Mouse (Mus musculus): ENCODE data around the gene Btg2. TPM values are rescaled to one million over a fixed set of nuclear protein-coding genes. Genes with fewer than 3 reads are reported as not detected.

Gene Btg2
- polyA plus RNA-seq, 1 experiment from 2014 or later = 38.6 TPM

GRCm38 (mm10) chr1:134067143-134067619, 11.7 kb downstream of the Btg2 start:
- DNase-seq (ENCODE audit: low spot score) (no peak), ATAC-seq (replicated peaks; ENCODE audit: low FRiP score) (no peak)
- peaks cover 66% of the 10 kb centered on the region for H3K4me1 ChIP-seq (replicated peaks; ENCODE audit: control insufficient read depth, insufficient read depth, low read length)
- no peak overlapping the region for H3K27ac ChIP-seq (ENCODE audit: low read depth, low read length)
- H3K9me3 ChIP-seq (ENCODE audit: control insufficient read depth, low read length) = no peaks in the 10 kb centered on the region
- H3K4me3 ChIP-seq (ENCODE audit: low read depth, low read length) = no peak overlapping the region
- H3K27me3 ChIP-seq (replicated peaks; ENCODE audit: control insufficient read depth, insufficient read depth, low read length) = peaks cover 3% of the 10 kb centered on the region
- 0 out of 2 replicates have a peak overlapping the region, but pooled peaks have one; percentile 31 for H3K9ac ChIP-seq (ENCODE audit: low read depth, low read length)
- H3K4me2 ChIP-seq = peak overlapping the region; percentile 13; the same call in 1 of the 2 replicates
- WGBS = 11% methylated on average over 8 of the region's 8 CpGs
- H3K36me3 ChIP-seq (ENCODE audit: control insufficient read depth, insufficient read depth, low read length) = no peaks in the 10 kb centered on the region

- Histone ChIP-seq H3K4me3 (ENCODE audit: low read depth, low read length) (no peak overlapping the region), H3K9ac (ENCODE audit: low read depth, low read length) (no peak overlapping the region), H3K36me3 (ENCODE audit: control insufficient read depth, insufficient read depth, low read length) (no peaks in the 10 kb centered on the region), H3K27ac (ENCODE audit: low read depth, low read length) (no peak overlapping the region), H3K4me1 (replicated peaks; ENCODE audit: control insufficient read depth, insufficient read depth, low read length) (peaks cover 66% of the 10 kb centered on the region), H3K9me3 (ENCODE audit: control insufficient read depth, low read length) (no peaks in the 10 kb centered on the region), H3K4me2 (no peak overlapping the region), H3K27me3 (replicated peaks; ENCODE audit: control insufficient read depth, insufficient read depth, low read length) (peaks cover 9% of the 10 kb centered on the region)
- no peak for DNase-seq (ENCODE audit: low spot score)
- WGBS = 55% methylated on average over 3 of the region's 3 CpGs
- ATAC-seq (replicated peaks; ENCODE audit: low FRiP score) = no peak
These were observed 12.4 kb downstream of the Btg2 start for GRCm38 (mm10) chr1:134066554-134066953.

GRCm38 (mm10) chr1:134065241-134065809, 13.6 kb downstream of the Btg2 start:
- H3K4me2 ChIP-seq = peak overlapping the region; percentile 26; the same call in 1 of the 2 replicates
- H3K4me1 ChIP-seq (replicated peaks; ENCODE audit: control insufficient read depth, insufficient read depth, low read length) = peaks cover 64% of the 10 kb centered on the region
- no peaks in the 10 kb centered on the region for H3K36me3 ChIP-seq (ENCODE audit: control insufficient read depth, insufficient read depth, low read length)
- peak overlapping the region; percentile 50 for H3K27ac ChIP-seq (ENCODE audit: low read depth, low read length)
- no peak overlapping the region for H3K4me3 ChIP-seq (ENCODE audit: low read depth, low read length)
- DNase-seq (ENCODE audit: low spot score) (no peak), ATAC-seq (replicated peaks; ENCODE audit: low FRiP score) (0 out of 2 replicates have a peak, but pooled peaks have one; percentile 13)
- H3K9me3 ChIP-seq (ENCODE audit: control insufficient read depth, low read length) = no peaks in the 10 kb centered on the region
- peaks cover 10% of the 10 kb centered on the region for H3K27me3 ChIP-seq (replicated peaks; ENCODE audit: control insufficient read depth, insufficient read depth, low read length)
- 40% methylated on average over 4 of the region's 4 CpGs for WGBS
- no peak overlapping the region for H3K9ac ChIP-seq (ENCODE audit: low read depth, low read length)

GRCm38 (mm10) chr1:134064296-134064831, 14.6 kb downstream of the Btg2 start:
- WGBS = 92% methylated on average over 2 of the region's 2 CpGs
- no peaks in the 10 kb centered on the region for H3K9me3 ChIP-seq (ENCODE audit: control insufficient read depth, low read length)
- peaks cover 12% of the 10 kb centered on the region for H3K27me3 ChIP-seq (replicated peaks; ENCODE audit: control insufficient read depth, insufficient read depth, low read length)
- no peak for ATAC-seq (replicated peaks; ENCODE audit: low FRiP score)
- H3K4me1 ChIP-seq (replicated peaks; ENCODE audit: control insufficient read depth, insufficient read depth, low read length) = peaks cover 63% of the 10 kb centered on the region
- H3K36me3 ChIP-seq (ENCODE audit: control insufficient read depth, insufficient read depth, low read length) = no peaks in the 10 kb centered on the region
- H3K4me3 ChIP-seq (ENCODE audit: low read depth, low read length) = no peak overlapping the region
- peak overlapping the region; percentile 67 for H3K27ac ChIP-seq (ENCODE audit: low read depth, low read length)
- no peak for DNase-seq (ENCODE audit: low spot score)
- no peak overlapping the region for H3K9ac ChIP-seq (ENCODE audit: low read depth, low read length)
- H3K4me2 ChIP-seq = no peak overlapping the region

GRCm38 (mm10) chr1:134063773-134064125, 15.2 kb downstream of the Btg2 start:
- H3K4me2 ChIP-seq = peak overlapping the region; percentile 65
- DNase-seq (ENCODE audit: low spot score) (no peak), ATAC-seq (replicated peaks; ENCODE audit: low FRiP score) (no peak)
- H3K36me3 ChIP-seq (ENCODE audit: control insufficient read depth, insufficient read depth, low read length) = no peaks in the 10 kb centered on the region
- peak overlapping the region; percentile 67 for H3K27ac ChIP-seq (ENCODE audit: low read depth, low read length)
- H3K9me3 ChIP-seq (ENCODE audit: control insufficient read depth, low read length) = no peaks in the 10 kb centered on the region
- 25% methylated on average over 9 of the region's 9 CpGs for WGBS
- peaks cover 12% of the 10 kb centered on the region for H3K27me3 ChIP-seq (replicated peaks; ENCODE audit: control insufficient read depth, insufficient read depth, low read length)
- peak overlapping the region; percentile 58 for H3K9ac ChIP-seq (ENCODE audit: low read depth, low read length)
- peaks cover 63% of the 10 kb centered on the region for H3K4me1 ChIP-seq (replicated peaks; ENCODE audit: control insufficient read depth, insufficient read depth, low read length)
- no peak overlapping the region for H3K4me3 ChIP-seq (ENCODE audit: low read depth, low read length)

GRCm38 (mm10) chr1:134063086-134063772, 15.7 kb downstream of the Btg2 start:
- Histone ChIP-seq H3K4me3 (ENCODE audit: low read depth, low read length) (peak overlapping the region; percentile 20), H3K4me1 (replicated peaks; ENCODE audit: control insufficient read depth, insufficient read depth, low read length) (peaks cover 63% of the 10 kb centered on the region), H3K27ac (ENCODE audit: low read depth, low read length) (peak overlapping the region; percentile 67), H3K9ac (ENCODE audit: low read depth, low read length) (peak overlapping the region; percentile 58), H3K27me3 (replicated peaks; ENCODE audit: control insufficient read depth, insufficient read depth, low read length) (peaks cover 12% of the 10 kb centered on the region), H3K36me3 (ENCODE audit: control insufficient read depth, insufficient read depth, low read length) (no peaks in the 10 kb centered on the region), H3K4me2 (peak overlapping the region; percentile 65), H3K9me3 (ENCODE audit: control insufficient read depth, low read length) (no peaks in the 10 kb centered on the region)
- DNase-seq (ENCODE audit: low spot score) = no peak
- 5% methylated on average over 33 of the region's 33 CpGs for WGBS
- no peak for ATAC-seq (replicated peaks; ENCODE audit: low FRiP score)

GRCm38 (mm10) chr1:134062411-134063085, 16.4 kb downstream of the Btg2 start:
- Histone ChIP-seq H3K4me3 (ENCODE audit: low read depth, low read length) (peak overlapping the region; percentile 20; the same call in 1 of the 2 replicates), H3K27me3 (replicated peaks; ENCODE audit: control insufficient read depth, insufficient read depth, low read length) (peaks cover 12% of the 10 kb centered on the region), H3K27ac (ENCODE audit: low read depth, low read length) (peak overlapping the region; percentile 30; the same call in 1 of the 2 replicates), H3K4me2 (peak overlapping the region; percentile 65), H3K9ac (ENCODE audit: low read depth, low read length) (peak overlapping the region; percentile 58; the same call in 1 of the 2 replicates), H3K9me3 (ENCODE audit: control insufficient read depth, low read length) (no peaks in the 10 kb centered on the region), H3K4me1 (replicated peaks; ENCODE audit: control insufficient read depth, insufficient read depth, low read length) (peaks cover 63% of the 10 kb centered on the region), H3K36me3 (ENCODE audit: control insufficient read depth, insufficient read depth, low read length) (no peaks in the 10 kb centered on the region)
- 26% methylated on average over 11 of the region's 11 CpGs for WGBS
- ATAC-seq (replicated peaks; ENCODE audit: low FRiP score) = no peak
- no peak for DNase-seq (ENCODE audit: low spot score)

GRCm38 (mm10) chr1:134061915-134062314, 17.0 kb downstream of the Btg2 start:
- Histone ChIP-seq H3K36me3 (ENCODE audit: control insufficient read depth, insufficient read depth, low read length) (no peaks in the 10 kb centered on the region), H3K4me3 (ENCODE audit: low read depth, low read length) (no peak overlapping the region), H3K27ac (ENCODE audit: low read depth, low read length) (no peak overlapping the region), H3K9ac (ENCODE audit: low read depth, low read length) (no peak overlapping the region), H3K4me1 (replicated peaks; ENCODE audit: control insufficient read depth, insufficient read depth, low read length) (peaks cover 58% of the 10 kb centered on the region), H3K27me3 (replicated peaks; ENCODE audit: control insufficient read depth, insufficient read depth, low read length) (peaks cover 12% of the 10 kb centered on the region), H3K9me3 (ENCODE audit: control insufficient read depth, low read length) (no peaks in the 10 kb centered on the region), H3K4me2 (peak overlapping the region; percentile 79; the same call in 1 of the 2 replicates)
- ATAC-seq (replicated peaks; ENCODE audit: low FRiP score) (no peak), DNase-seq (ENCODE audit: low spot score) (no peak)
- WGBS = 74% methylated on average over 3 of the region's 3 CpGs

All from liver, embryonic 11.5 days (tissue).